Mouse (Mus musculus) kidney, postnatal 36 days (tissue): ENCODE data around the gene Disp3.

Source experiments
- DNase-seq, 2 experiments: peaks; one replicate each; pipeline ENCODE4 v3.0.0; 2021 to 2022; ENCODE audit warnings: mixed read lengths in 2 of 2

Gene Disp3

DNA sequence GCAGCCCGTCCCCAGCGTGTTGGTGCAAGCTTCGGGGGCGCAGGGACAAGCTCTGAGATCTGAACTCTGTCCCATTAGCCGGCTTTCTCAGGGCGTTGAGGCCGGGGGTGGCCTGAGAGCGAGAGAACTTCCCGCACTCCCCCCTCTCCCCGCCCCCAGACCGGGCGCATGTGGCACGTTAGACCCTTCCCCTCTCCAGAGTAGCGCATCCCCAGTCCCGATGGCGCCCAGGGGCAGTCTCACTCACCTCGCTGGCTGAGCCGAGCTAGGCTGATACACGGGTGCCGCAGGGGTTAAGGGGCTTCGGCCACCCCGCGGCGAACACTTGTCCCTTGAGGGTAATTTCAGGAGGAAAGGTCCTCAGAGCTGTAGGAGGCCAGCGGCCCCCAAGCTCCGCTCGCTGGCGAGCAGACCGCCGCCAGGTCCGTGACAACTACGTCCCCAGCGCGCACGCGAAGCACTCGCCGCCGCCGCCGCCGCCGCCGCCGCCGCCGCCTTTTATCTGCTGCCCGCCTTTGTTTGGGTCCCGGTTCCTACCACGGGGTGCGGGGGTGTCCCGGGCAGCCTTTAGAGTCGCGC, at the start of gene Disp3:
Disp3 (minus strand) TSS at position 490 of the 579 bp plus-strand sequence.
- no peak for DNase-seq

GRCm38 (mm10) chr4:148330269-148330668, 42.5 kb upstream of the Disp3 start:
- no peak for DNase-seq

GRCm38 (mm10) chr4:148329431-148329830, 41.7 kb upstream of the Disp3 start:
- DNase-seq = no peak

DNA sequence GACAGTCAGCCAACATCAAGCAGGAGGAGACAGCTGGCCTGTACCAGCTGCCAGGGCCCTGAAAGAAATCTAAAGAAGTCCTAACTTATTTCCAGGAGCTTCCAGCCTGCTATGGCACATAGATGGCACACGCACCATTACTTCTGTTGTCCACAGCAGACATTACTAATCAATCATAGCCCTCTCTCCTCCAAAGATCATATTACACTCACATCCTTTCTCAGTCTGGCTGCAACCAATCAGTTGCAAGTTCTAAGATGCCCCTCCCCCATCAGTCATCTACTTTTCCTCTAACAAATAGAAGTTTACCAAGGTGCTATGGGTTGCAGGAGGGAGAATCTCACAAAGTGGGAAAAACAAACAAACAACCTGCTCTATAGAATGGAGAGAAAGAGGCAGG, 40.5 kb upstream of the Disp3 start:
- no peak for DNase-seq

DNA sequence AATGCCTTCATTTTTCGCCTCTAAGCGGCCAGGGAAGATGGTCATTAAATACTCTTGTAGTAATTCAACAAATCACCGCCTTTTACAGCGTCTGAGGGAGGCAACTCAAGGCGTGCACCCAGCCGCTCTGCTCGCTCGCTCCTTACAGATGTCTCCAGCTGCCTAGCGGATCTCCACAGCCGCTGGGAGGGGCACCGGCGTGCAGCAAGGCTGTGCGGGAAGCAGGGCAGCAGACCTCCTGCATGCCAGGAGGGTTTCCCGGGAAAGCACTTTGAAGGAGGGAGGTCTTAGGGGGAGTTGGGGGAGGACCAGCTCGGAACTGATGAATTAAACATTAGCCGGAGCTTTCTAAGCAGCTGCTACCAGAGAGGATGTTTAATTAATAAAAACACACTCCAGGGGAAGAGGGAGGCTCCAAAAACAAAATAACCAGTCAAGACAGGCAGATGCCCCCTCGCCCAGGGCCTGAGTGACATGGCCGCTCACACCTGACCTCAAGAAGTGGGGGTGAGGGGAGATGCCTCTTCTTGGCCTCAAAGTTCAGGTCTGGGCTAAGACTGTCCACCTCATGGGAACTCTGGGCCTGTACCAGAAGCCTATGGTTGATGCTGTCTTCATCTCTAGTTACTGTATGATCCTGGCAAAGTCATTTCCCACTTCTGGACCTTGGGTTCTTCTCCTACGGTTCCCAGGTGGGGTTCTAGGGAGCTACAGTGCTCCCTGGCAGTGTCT, 39.7 kb upstream of the Disp3 start:
- peak; percentile 7 to 19 for DNase-seq

DNA sequence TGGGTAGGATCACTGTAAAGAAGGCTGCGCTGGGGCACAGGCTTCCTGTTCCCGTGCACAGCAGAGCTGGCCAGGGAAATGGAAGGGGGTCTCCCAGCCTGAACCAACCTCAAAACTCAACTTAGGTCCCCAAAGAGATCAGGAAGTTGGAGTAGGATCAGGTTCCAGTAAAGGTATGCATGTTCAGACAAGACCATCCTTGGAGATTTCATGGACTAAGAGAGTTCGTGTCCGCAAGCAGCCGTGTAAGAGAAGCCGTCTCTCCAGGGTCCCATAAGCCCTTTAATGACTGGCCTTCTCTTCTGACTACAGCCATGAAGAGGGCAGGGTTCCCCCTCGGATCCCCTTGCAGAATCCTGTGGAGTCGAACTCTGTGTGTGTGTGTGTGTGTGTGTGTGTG, 39.0 kb upstream of the Disp3 start:
- DNase-seq = no peak

GRCm38 (mm10) chr4:148325951-148326350, 38.2 kb upstream of the Disp3 start:
- DNase-seq = no peak

DNA sequence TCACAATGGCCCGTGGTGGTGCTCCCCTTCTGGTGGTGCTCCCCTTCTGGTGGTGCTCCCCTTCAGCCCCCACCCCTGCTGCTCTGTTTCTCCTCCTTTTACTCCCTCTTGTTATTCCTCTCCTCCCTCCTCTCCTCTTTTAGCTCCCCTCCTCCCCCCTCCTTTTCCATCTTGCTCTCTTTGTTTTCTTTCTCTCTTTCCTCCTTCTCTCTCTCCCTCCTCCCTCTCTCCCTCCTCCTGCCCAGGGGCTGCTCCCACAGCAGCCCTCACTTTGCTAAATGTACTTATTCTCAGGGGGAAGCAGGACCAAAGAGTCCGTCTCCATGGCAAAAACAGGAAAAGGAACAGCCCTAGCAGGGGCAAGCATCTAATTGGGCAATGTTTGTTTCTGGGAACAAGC, 37.3 kb upstream of the Disp3 start:
- no peak for DNase-seq

GRCm38 (mm10) chr4:148322152-148322551, 34.4 kb upstream of the Disp3 start:
- DNase-seq = no peak

DNA sequence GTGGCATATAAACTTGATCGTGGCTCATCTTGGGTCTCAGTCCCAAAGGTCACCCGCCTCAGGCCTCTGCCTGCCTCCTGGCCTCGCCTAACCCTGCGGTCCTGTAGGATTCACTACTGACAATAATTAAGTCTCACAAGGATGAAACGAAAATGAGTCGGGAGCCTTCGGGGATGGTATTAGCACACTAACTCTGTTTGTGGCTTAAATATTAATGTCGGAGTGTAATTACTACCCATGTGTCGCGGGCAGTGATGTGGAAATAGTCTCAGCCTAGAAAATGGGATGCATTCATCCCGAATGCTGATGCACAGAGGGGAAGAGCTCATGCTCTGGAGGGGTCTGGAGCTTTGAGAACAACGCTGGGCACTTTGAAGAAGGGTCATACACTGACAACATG, 31.6 kb upstream of the Disp3 start:
- DNase-seq = no peak

GRCm38 (mm10) chr4:148315377-148316175, 27.8 kb upstream of the Disp3 start:
- no peak for DNase-seq

- no peak for DNase-seq
Measured at GRCm38 (mm10) chr4:148314396-148314795, 26.6 kb upstream of the Disp3 start.

GRCm38 (mm10) chr4:148313601-148314000, 25.8 kb upstream of the Disp3 start:
- peak; percentile 4 to 6 for DNase-seq

GRCm38 (mm10) chr4:148312296-148313116, 24.7 kb upstream of the Disp3 start:
- no peak for DNase-seq

DNA sequence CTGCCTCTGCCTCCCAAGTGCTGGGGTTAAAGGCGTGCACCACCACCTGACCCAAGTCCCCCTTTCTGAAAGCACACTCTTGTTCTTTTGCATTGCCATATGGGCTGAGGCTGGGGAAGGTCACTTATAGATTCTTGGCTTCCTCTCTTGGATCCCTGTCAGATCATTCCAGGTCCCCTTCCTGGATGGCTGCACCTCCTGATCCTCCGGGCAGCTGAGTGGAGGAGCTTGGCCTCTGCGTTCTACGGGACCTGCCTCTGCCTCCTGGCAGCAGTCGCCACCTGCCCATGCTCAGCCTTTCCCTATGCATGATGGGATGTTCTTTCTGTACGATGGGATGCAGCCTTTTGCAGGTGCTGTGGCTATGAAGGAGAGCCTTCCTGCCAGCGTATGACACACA, 23.1 kb upstream of the Disp3 start:
- DNase-seq = no peak

DNA sequence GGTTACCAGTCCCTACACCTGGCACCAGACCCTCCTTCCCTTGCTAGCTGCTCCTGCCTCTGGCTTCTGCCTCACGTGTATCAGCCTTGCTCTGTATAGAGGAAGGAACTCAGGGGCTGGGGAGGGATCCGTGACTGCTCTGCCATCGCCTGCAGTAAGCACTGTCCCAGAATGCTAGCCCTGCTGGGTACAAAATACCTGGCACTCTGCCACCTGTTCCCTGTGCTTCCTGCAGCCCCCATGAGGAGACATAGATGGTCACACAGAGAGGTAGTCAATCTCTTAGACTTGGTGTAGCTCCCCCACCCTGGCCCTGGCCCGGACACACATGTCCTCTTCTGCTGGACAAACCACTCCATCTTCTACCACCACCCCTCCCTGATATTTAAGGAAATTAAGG, 22.4 kb upstream of the Disp3 start:
- DNase-seq = no peak

DNA sequence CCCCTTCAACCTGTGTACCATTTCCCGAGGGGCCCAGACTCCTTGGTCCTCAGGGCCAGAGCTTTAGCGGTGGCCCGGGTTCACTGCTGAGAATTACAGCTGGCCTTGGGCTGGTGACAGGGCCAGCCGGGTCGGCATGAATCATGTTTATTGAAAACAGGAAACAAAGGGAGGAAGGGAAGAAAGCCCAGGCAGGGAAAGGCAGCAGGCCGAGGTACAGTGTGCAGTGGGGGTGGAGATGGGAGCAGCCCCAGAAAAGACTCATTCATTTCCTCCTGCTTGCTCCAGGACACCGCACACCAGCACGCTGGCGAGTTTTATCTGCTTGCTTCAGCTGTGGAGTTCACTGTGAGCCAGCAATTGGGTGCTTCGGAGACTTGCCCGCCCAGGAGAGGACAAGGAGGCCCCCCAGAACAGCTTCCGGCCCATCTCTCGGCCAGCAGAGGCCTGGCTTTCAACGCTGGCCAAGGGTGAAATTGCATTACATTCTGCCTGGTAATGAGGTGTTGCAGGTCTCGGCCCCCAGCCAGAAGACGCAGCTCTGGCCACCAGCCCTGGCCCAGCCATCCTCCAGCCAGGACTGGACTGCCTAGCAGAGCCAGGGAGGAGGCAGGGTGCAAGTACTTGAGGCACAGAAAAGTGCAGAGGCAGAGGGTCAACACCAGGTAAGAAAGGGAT, 18.8 kb upstream of the Disp3 start:
- DNase-seq = peak; percentile 5 to 30

DNA sequence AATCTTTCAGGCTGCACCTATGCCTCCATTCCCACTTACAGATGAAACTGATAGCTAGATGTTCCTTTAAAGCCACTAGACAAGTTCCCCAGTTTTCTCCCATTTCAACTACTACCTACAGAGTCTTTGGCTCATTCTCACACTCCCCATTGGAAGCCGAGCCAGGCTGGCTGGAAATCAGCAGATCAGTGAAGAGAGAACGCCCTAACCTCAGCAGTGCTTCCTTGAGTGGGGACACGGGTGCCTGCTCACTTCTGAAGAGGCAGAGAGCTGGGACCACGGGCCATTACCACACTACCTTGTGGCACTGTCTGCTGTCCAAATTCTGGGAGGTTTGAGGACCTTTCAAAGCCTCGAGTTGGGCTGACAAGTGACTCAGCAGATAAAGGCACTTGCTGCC, 11.0 kb upstream of the Disp3 start:
- DNase-seq = no peak

DNA sequence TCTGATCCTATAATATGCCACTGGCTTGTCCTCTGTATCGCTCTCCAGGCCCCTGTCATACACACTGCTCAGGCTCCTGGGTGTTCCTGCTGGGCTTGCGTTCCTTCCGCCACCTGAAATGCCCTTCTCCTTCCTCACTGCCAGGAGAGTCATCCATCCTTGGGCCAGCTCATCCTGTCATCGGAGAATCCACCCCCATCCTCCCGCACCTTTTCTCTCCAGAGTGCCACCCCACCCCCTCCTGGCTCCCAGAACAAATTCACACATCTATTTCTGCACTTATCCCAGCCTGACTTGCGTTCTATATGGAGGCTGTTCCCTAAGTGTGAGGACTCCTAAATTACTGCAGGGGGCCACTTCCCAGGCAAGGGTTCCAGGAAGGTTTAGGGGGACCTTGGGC, 9.9 kb upstream of the Disp3 start:
- DNase-seq = no peak

DNA sequence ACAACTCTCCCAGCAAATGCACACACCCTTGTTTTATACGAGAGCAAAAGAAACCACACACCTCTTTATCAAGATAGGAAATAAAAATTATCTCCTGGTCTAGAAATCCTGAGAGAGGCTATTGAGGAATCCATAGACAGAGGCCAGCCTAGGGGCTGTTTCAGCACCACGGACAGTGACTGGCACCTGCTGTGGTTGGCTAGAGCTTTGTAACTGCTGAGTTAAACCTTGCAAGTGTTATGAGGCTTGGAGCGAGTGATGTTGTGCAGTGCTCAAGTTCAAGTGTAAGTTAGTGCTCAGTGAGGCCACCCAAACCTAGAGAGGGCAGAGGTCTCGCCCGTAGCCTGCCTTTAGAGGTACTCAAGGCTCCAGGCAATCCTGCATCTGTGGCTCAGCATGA, 5.6 kb upstream of the Disp3 start:
- peak; percentile 29 to 80 for DNase-seq

- no peak for DNase-seq
Measured at GRCm38 (mm10) chr4:148291849-148292248, 4.1 kb upstream of the Disp3 start.

DNA sequence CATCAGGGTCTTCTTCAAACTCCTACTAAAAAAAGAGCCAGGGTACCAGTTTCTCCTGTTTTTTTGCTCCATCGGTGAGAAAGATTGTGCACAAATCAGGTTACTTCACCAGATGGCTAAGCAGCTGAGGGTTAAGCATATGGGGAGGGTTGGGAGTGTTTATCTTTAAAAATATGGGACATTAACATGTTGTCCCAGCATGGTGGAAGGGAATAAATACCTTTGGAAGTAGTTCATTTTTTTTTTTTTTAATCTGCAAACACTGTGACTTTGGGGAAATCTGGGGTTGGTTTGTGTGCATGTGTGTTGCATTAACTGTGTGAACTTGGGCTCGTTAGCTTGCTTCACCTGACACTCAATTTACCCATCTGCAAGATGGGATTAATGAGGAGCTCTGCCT, 3.3 kb upstream of the Disp3 start:
- no peak for DNase-seq
